Mouse (Mus musculus) layer of hippocampus, adult 2 months (tissue): ENCODE results near the gene Ccdc144b. TPM values are rescaled to one million over a fixed set of nuclear protein-coding genes. Genes with fewer than 3 reads are reported as not detected.

Experiments used
- DNase-seq, 2 experiments: peaks; one replicate each; pipeline ENCODE4 v3.0.0; 2022; ENCODE audit warnings: low spot score in 2 of 2
- H3K27ac ChIP-seq: fragments of 200-600 bp; 2 replicates; pipeline ENCODE4 v1.8.1; 2022
- H3K4me3 ChIP-seq: fragments of 200-600 bp; 2 replicates; pipeline ENCODE4 v1.8.1; 2022; ENCODE audit warnings: mild to moderate bottlenecking
- CTCF ChIP-seq: fragments of 200-600 bp; conservative IDR thresholded peaks from 2 replicates; pipeline ENCODE4 v1.8.1; 2022; ENCODE audit warnings: antibody characterized with exemption, mild to moderate bottlenecking, moderate library complexity
- total RNA-seq, 2 experiments: library from RNA; stranded (reverse); gene quantifications; 2 replicates each; pipeline ENCODE4 v1.2.3; 2021

Gene Ccdc144b
- total RNA-seq, 2 experiments from 2014 or later: not detected

- peak; percentile 96 to 98 for DNase-seq
- peak within 1 kb of the TSS; percentile 88 for H3K27ac ChIP-seq
- H3K4me3 ChIP-seq: peak within 1 kb of the TSS; percentile 89
- no peak for TF ChIP-seq CTCF
These were observed 12.7 kb upstream of the Ccdc144b start, which contains the start of gene Acad9 for GRCm38 (mm10) chr3:36065843-36066651. Gene Acad9, plus strand, starts transcription at chr3:36065979.

- no peak for TF ChIP-seq CTCF
- Histone ChIP-seq H3K27ac (peak overlapping the region; percentile 88; the same call in 1 of the 2 replicates), H3K4me3 (peak overlapping the region; percentile 89)
- no peak for DNase-seq
These were observed 11.8 kb upstream of the Ccdc144b start for GRCm38 (mm10) chr3:36065166-36065565.

- Histone ChIP-seq H3K4me3 (no peak overlapping the region), H3K27ac (no peak overlapping the region)
- no peak for TF ChIP-seq CTCF
- no peak for DNase-seq
These were observed 11.3 kb upstream of the Ccdc144b start for GRCm38 (mm10) chr3:36064592-36065061.

GRCm38 (mm10) chr3:36060096-36060850 is 6.9 kb upstream of the Ccdc144b start:
- Histone ChIP-seq H3K27ac (no peak overlapping the region), H3K4me3 (no peak overlapping the region)
- peak; percentile 33 to 58 for DNase-seq
- peak; percentile 90 for TF ChIP-seq CTCF

GRCm38 (mm10) chr3:36049106-36049505 is 4.2 kb downstream of the Ccdc144b start:
- TF ChIP-seq CTCF: no peak
- H3K27ac ChIP-seq: no peak overlapping the region
- no peak for DNase-seq
- no peak overlapping the region for H3K4me3 ChIP-seq

GRCm38 (mm10) chr3:36045086-36045485 is 8.3 kb downstream of the Ccdc144b start:
- TF ChIP-seq CTCF: no peak
- no peak overlapping the region for H3K27ac ChIP-seq
- no peak overlapping the region for H3K4me3 ChIP-seq
- DNase-seq: no peak

- no peak for DNase-seq
- no peak overlapping the region for H3K27ac ChIP-seq
- H3K4me3 ChIP-seq: no peak overlapping the region
- TF ChIP-seq CTCF: no peak
These were observed 8.8 kb downstream of the Ccdc144b start for GRCm38 (mm10) chr3:36044520-36044919.

GRCm38 (mm10) chr3:36031740-36032510 is 21.4 kb downstream of the Ccdc144b start:
- H3K27ac ChIP-seq: no peak overlapping the region
- no peak for DNase-seq
- no peak overlapping the region for H3K4me3 ChIP-seq
- no peak for TF ChIP-seq CTCF

- no peak overlapping the region for H3K27ac ChIP-seq
- DNase-seq: no peak
- no peak for TF ChIP-seq CTCF
- no peak overlapping the region for H3K4me3 ChIP-seq
These were observed 23.4 kb downstream of the Ccdc144b start for GRCm38 (mm10) chr3:36029993-36030392.

- Histone ChIP-seq H3K4me3 (no peak overlapping the region), H3K27ac (no peak overlapping the region)
- no peak for DNase-seq
- TF ChIP-seq CTCF: no peak
These were observed 27.6 kb downstream of the Ccdc144b start for GRCm38 (mm10) chr3:36025732-36026131.

GRCm38 (mm10) chr3:36011239-36011638 is 42.1 kb downstream of the Ccdc144b start:
- DNase-seq: no peak
- no peak overlapping the region for H3K27ac ChIP-seq
- TF ChIP-seq CTCF: no peak
- no peak overlapping the region for H3K4me3 ChIP-seq

GRCm38 (mm10) chr3:36008411-36009154 is 44.8 kb downstream of the Ccdc144b start:
- DNase-seq: no peak
- Histone ChIP-seq H3K4me3 (no peak overlapping the region), H3K27ac (no peak overlapping the region)
- no peak for TF ChIP-seq CTCF
